Mouse (Mus musculus) heart, embryonic 15.5 days (tissue): ENCODE data around the gene Heatr6. TPM values are rescaled to one million over a fixed set of nuclear protein-coding genes. Genes with fewer than 3 reads are reported as not detected.

ENCODE experiments used
- ATAC-seq: fragments of 200-750 bp; cut with Nextera tagmentation; replicated peaks from 2 replicates; pipeline ENCODE4 v1.8.0; 2017; ENCODE audit warnings: low read depth, moderate TSS enrichment; ENCODE audit not compliant: insufficient number of reproducible peaks, insufficient read depth, low FRiP score
- H3K27ac ChIP-seq: fragments of 300-500 bp; sonication (generic); 2 replicates; pipeline ENCODE4 v1.5.1; 2015; ENCODE audit warnings: mild to moderate bottlenecking, inconsistent platforms
- H3K27me3 ChIP-seq: fragments of 300-500 bp; sonication (generic); 2 replicates; pipeline ENCODE4 v1.6.1; 2015; ENCODE audit warnings: inconsistent platforms
- H3K36me3 ChIP-seq: fragments of 300-500 bp; sonication (generic); 2 replicates; pipeline ENCODE4 v1.6.1; 2015; ENCODE audit warnings: mild to moderate bottlenecking, inconsistent platforms
- H3K4me1 ChIP-seq: fragments of 300-500 bp; sonication (generic); replicated peaks from 2 replicates; pipeline ENCODE4 v1.6.1; 2015; ENCODE audit warnings: inconsistent platforms
- H3K4me2 ChIP-seq: fragments of 300-500 bp; sonication (generic); 2 replicates; pipeline ENCODE4 v1.6.1; 2015; ENCODE audit warnings: inconsistent platforms, mild to moderate bottlenecking, moderate library complexity
- H3K4me3 ChIP-seq: fragments of 300-500 bp; sonication (generic); 2 replicates; pipeline ENCODE4 v1.5.1; 2015; ENCODE audit warnings: mild to moderate bottlenecking, inconsistent platforms
- H3K9ac ChIP-seq: fragments of 300-500 bp; sonication (generic); 2 replicates; pipeline ENCODE4 v1.6.1; 2015; ENCODE audit warnings: mild to moderate bottlenecking, inconsistent platforms
- H3K9me3 ChIP-seq: fragments of 300-500 bp; sonication (generic); replicated peaks from 2 replicates; pipeline ENCODE4 v1.6.1; 2016; ENCODE audit warnings: inconsistent platforms
- WGBS: fragments of 180-500 bp; shearing (Covaris S2); methylation state at CpG from one replicate; pipeline ENCODE4 v1.1.7; 2015; ENCODE audit warnings: mixed read lengths; 5-methylcytosine and 5-hydroxymethylcytosine counted together
- polyA plus RNA-seq: library from polyadenylated mRNA; unstranded; fragments of >200 nt; fragmentation: Nextera tagmentation; extraction: Ambion mirVana; gene quantifications from 2 replicates; pipeline ENCODE4 v1.2.1, GENCODE M21; 2015

The Heatr6 gene
- polyA plus RNA-seq, 1 experiment from 2014 or later: 13.2 TPM

GRCm38 (mm10) chr11:83754227-83754626 lies 731 bp downstream of the Heatr6 start:
- H3K9me3 ChIP-seq: no peaks in the 10 kb centered on the region
- peak overlapping the region; percentile 71 for H3K27ac ChIP-seq
- WGBS: 11% methylated on average over 8 of the region's 8 CpGs
- peak overlapping the region; percentile 69 for H3K4me2 ChIP-seq
- no peak for ATAC-seq
- peak overlapping the region; percentile 67 for H3K9ac ChIP-seq
- peaks cover 32% of the 10 kb centered on the region for H3K36me3 ChIP-seq
- peak overlapping the region; percentile 69 for H3K4me3 ChIP-seq
- H3K4me1 ChIP-seq: peaks cover 7% of the 10 kb centered on the region
- peaks cover 18% of the 10 kb centered on the region for H3K27me3 ChIP-seq

- Histone ChIP-seq H3K27ac (no peak overlapping the region), H3K4me2 (no peak overlapping the region), H3K9ac (no peak overlapping the region), H3K4me1 (no peaks in the 10 kb centered on the region), H3K27me3 (no peaks in the 10 kb centered on the region), H3K9me3 (no peaks in the 10 kb centered on the region), H3K36me3 (peaks cover 91% of the 10 kb centered on the region), H3K4me3 (no peak overlapping the region)
- ATAC-seq: no peak
- 88% methylated on average over 9 of the region's 9 CpGs for WGBS
Observed at GRCm38 (mm10) chr11:83767306-83767705, 13.8 kb downstream of the Heatr6 start.

GRCm38 (mm10) chr11:83768976-83769375 lies 15.5 kb downstream of the Heatr6 start:
- H3K36me3 ChIP-seq: peaks cover 91% of the 10 kb centered on the region
- H3K9ac ChIP-seq: no peak overlapping the region
- H3K4me2 ChIP-seq: no peak overlapping the region
- no peaks in the 10 kb centered on the region for H3K4me1 ChIP-seq
- no peaks in the 10 kb centered on the region for H3K27me3 ChIP-seq
- 89% methylated on average over 4 of the region's 4 CpGs for WGBS
- H3K4me3 ChIP-seq: no peak overlapping the region
- ATAC-seq: no peak
- no peak overlapping the region for H3K27ac ChIP-seq
- no peaks in the 10 kb centered on the region for H3K9me3 ChIP-seq

- Histone ChIP-seq H3K27me3 (no peaks in the 10 kb centered on the region), H3K27ac (no peak overlapping the region), H3K36me3 (peaks cover 89% of the 10 kb centered on the region), H3K9me3 (no peaks in the 10 kb centered on the region), H3K9ac (no peak overlapping the region), H3K4me3 (no peak overlapping the region), H3K4me1 (no peaks in the 10 kb centered on the region), H3K4me2 (no peak overlapping the region)
- WGBS: 89% methylated on average over 7 of the region's 7 CpGs
- ATAC-seq: no peak
Observed at GRCm38 (mm10) chr11:83771014-83771413, 17.5 kb downstream of the Heatr6 start.

- Histone ChIP-seq H3K9me3 (no peaks in the 10 kb centered on the region), H3K4me1 (no peaks in the 10 kb centered on the region), H3K4me3 (no peak overlapping the region), H3K27ac (no peak overlapping the region), H3K36me3 (peaks cover 89% of the 10 kb centered on the region), H3K27me3 (no peaks in the 10 kb centered on the region), H3K4me2 (no peak overlapping the region), H3K9ac (no peak overlapping the region)
- no peak for ATAC-seq
- WGBS: 93% methylated on average over 6 of the region's 6 CpGs
Observed at GRCm38 (mm10) chr11:83772341-83772740, 18.8 kb downstream of the Heatr6 start.

GRCm38 (mm10) chr11:83773691-83774090 lies 20.2 kb downstream of the Heatr6 start:
- H3K9me3 ChIP-seq: no peaks in the 10 kb centered on the region
- no peak overlapping the region for H3K4me2 ChIP-seq
- no peak for ATAC-seq
- H3K27me3 ChIP-seq: no peaks in the 10 kb centered on the region
- no peaks in the 10 kb centered on the region for H3K4me1 ChIP-seq
- WGBS: 92% methylated on average over 16 of the region's 16 CpGs
- no peak overlapping the region for H3K9ac ChIP-seq
- H3K36me3 ChIP-seq: peaks cover 84% of the 10 kb centered on the region
- H3K4me3 ChIP-seq: no peak overlapping the region
- no peak overlapping the region for H3K27ac ChIP-seq

- no peak for ATAC-seq
- Histone ChIP-seq H3K4me3 (no peak overlapping the region), H3K27me3 (no peaks in the 10 kb centered on the region), H3K36me3 (peaks cover 84% of the 10 kb centered on the region), H3K4me1 (no peaks in the 10 kb centered on the region), H3K9me3 (no peaks in the 10 kb centered on the region), H3K27ac (no peak overlapping the region), H3K4me2 (no peak overlapping the region), H3K9ac (no peak overlapping the region)
- 93% methylated on average over 11 of the region's 11 CpGs for WGBS
Observed at GRCm38 (mm10) chr11:83774324-83774723, 20.8 kb downstream of the Heatr6 start.

- Histone ChIP-seq H3K36me3 (peaks cover 90% of the 10 kb centered on the region), H3K4me3 (no peak overlapping the region), H3K9me3 (no peaks in the 10 kb centered on the region), H3K4me1 (no peaks in the 10 kb centered on the region), H3K27ac (no peak overlapping the region), H3K9ac (no peak overlapping the region), H3K27me3 (no peaks in the 10 kb centered on the region), H3K4me2 (no peak overlapping the region)
- ATAC-seq: no peak
- WGBS: 91% methylated on average over 8 of the region's 8 CpGs
Observed at GRCm38 (mm10) chr11:83776798-83777197, 23.3 kb downstream of the Heatr6 start.

GRCm38 (mm10) chr11:83783931-83784600 lies 30.6 kb downstream of the Heatr6 start:
- H3K9me3 ChIP-seq: no peaks in the 10 kb centered on the region
- WGBS: 77% methylated on average over 14 of the region's 14 CpGs
- H3K36me3 ChIP-seq: peaks cover 35% of the 10 kb centered on the region
- H3K4me2 ChIP-seq: no peak overlapping the region
- H3K9ac ChIP-seq: no peak overlapping the region
- 0 out of 2 replicates have a peak, but pooled peaks cover 5% of the 10 kb centered on the region for H3K4me1 ChIP-seq
- no peak for ATAC-seq
- H3K27ac ChIP-seq: no peak overlapping the region
- no peak overlapping the region for H3K4me3 ChIP-seq
- no peaks in the 10 kb centered on the region for H3K27me3 ChIP-seq

- WGBS: 74% methylated on average over 2 of the region's 2 CpGs
- no peak overlapping the region for H3K27ac ChIP-seq
- no peak for ATAC-seq
Observed at GRCm38 (mm10) chr11:83784661-83785060, 31.2 kb downstream of the Heatr6 start.

GRCm38 (mm10) chr11:83785366-83785765 lies 31.9 kb downstream of the Heatr6 start:
- Histone ChIP-seq H3K4me2 (no peak overlapping the region), H3K4me3 (no peak overlapping the region), H3K4me1 (0 out of 2 replicates have a peak, but pooled peaks cover 5% of the 10 kb centered on the region), H3K27me3 (no peaks in the 10 kb centered on the region), H3K36me3 (peaks cover 22% of the 10 kb centered on the region), H3K9me3 (no peaks in the 10 kb centered on the region), H3K27ac (no peak overlapping the region), H3K9ac (no peak overlapping the region)
- WGBS: 11% methylated on average over 2 of the region's 2 CpGs
- no peak for ATAC-seq

More at GRCm38 (mm10) chr11:83784661-83785060, 31.2 kb downstream of the Heatr6 start:
- Histone ChIP-seq H3K36me3 (peaks cover 29% of the 10 kb centered on the region), H3K9ac (no peak overlapping the region), H3K27me3 (no peaks in the 10 kb centered on the region), H3K4me3 (no peak overlapping the region), H3K9me3 (no peaks in the 10 kb centered on the region), H3K4me2 (no peak overlapping the region), H3K4me1 (0 out of 2 replicates have a peak, but pooled peaks cover 5% of the 10 kb centered on the region)

GRCm38 (mm10) chr11:83786835-83787234 lies 33.3 kb downstream of the Heatr6 start:
- Histone ChIP-seq H3K9ac (no peak overlapping the region), H3K27ac (no peak overlapping the region), H3K36me3 (peaks cover 7% of the 10 kb centered on the region; the same call in 1 of the 2 replicates), H3K27me3 (no peaks in the 10 kb centered on the region), H3K4me3 (no peak overlapping the region), H3K4me2 (no peak overlapping the region), H3K4me1 (0 out of 2 replicates have a peak, but pooled peaks cover 5% of the 10 kb centered on the region), H3K9me3 (no peaks in the 10 kb centered on the region)
- no peak for ATAC-seq
- 53% methylated on average over 4 of the region's 4 CpGs for WGBS
